8 mouse cellular contexts compared by ENCODE assay signal in the genomic region with DNA sequence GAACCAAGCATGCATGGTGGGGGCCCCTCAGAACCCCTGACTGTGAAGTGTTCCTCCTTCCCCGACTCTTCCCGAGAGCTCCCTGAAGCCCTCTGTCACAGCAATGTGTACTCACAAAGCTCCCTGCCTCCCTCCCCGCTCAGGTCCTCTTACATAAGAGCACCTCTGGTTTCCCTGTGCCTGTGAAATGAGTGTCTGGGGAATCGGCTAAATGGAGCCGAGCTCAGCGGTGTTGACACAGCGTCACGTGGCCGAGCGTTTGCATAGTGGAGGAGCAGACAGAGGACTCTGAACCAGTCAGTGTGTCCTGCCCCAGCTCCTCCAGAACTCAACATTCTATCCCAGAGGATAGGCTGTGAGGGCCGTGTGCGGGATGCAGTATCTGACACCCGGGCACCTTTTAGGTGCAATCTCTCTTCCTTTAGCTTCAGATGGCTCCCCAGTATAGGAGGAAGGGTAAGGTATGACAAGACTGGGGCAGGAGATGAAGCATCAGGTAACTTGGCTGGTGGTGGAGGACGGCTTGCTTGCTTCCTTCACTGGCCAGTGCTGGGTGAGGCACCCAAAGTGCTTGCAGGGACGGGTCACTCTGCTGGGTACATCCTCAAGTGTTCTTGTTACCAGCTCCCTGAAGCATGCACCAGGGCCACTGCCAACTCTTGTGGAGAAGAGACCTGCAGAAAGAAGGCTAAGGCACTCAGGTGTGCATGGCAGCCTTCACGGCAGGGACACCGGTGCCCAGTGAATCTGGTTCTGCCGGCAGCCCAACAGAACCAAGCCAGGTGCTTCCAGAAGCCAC.
DNase-seq lines count a peak whose midpoint lies in the region; ATAC-seq and TF ChIP-seq lines count a peak whose summit lies in the region.

No protein-coding gene starts in this region.

- no peaks in the 10 kb centered on the region for H3K27me3 ChIP-seq in hindbrain, embryonic 12.5 days
- no peaks in the 10 kb centered on the region for H3K27me3 ChIP-seq in limb, embryonic 15.5 days
- no peaks in the 10 kb centered on the region for H3K27me3 ChIP-seq in midbrain, embryonic 12.5 days
- no peaks in the 10 kb centered on the region for H3K27me3 ChIP-seq in forebrain, embryonic 16.5 days (replicated peaks; ENCODE audit: control insufficient read depth, insufficient read depth, low read length)

- H3K27ac ChIP-seq in hindbrain, embryonic 12.5 days, result peak overlapping the region; percentile 37; the same call in 1 of the 2 replicates
- H3K27ac ChIP-seq in limb, embryonic 15.5 days, result no peak overlapping the region
- peak overlapping the region; percentile 35; the same call in 1 of the 2 replicates for H3K27ac ChIP-seq in midbrain, embryonic 12.5 days (replicated peaks)
- H3K27ac ChIP-seq in forebrain, embryonic 16.5 days (ENCODE audit: low read length), result no peak overlapping the region
- no peak overlapping the region for H3K27ac ChIP-seq in layer of hippocampus, adult 2 months

- ATAC-seq in hindbrain, embryonic 12.5 days (ENCODE audit: low FRiP score), result peak; percentile 30; the same call in 1 of the 2 replicates
- ATAC-seq in limb, embryonic 15.5 days (ENCODE audit: insufficient number of reproducible peaks, low FRiP score, low TSS enrichment, low read depth), result no peak
- ATAC-seq in midbrain, embryonic 12.5 days (ENCODE audit: low FRiP score, low read depth), result peak; percentile 63; the same call in 1 of the 2 replicates
- no peak for ATAC-seq in forebrain, embryonic 16.5 days

- no peaks in the 10 kb centered on the region for H3K36me3 ChIP-seq in hindbrain, embryonic 12.5 days
- H3K36me3 ChIP-seq in limb, embryonic 15.5 days, result no peaks in the 10 kb centered on the region
- no peaks in the 10 kb centered on the region for H3K36me3 ChIP-seq in midbrain, embryonic 12.5 days
- H3K36me3 ChIP-seq in forebrain, embryonic 16.5 days (ENCODE audit: control insufficient read depth, insufficient read depth), result no peaks in the 10 kb centered on the region

- TF ChIP-seq CTCF in layer of hippocampus, adult 2 months (conservative IDR thresholded peaks at IDR 0.05), result no peak

- H3K4me3 ChIP-seq in hindbrain, embryonic 12.5 days, result no peak overlapping the region
- H3K4me3 ChIP-seq in limb, embryonic 15.5 days, result no peak overlapping the region
- no peak overlapping the region for H3K4me3 ChIP-seq in midbrain, embryonic 12.5 days
- no peak overlapping the region for H3K4me3 ChIP-seq in forebrain, embryonic 16.5 days (replicated peaks; ENCODE audit: low read length)
- H3K4me3 ChIP-seq in layer of hippocampus, adult 2 months, result no peak overlapping the region

- peak; percentile 44 for DNase-seq in embryo, embryonic 11 days
- no peak for DNase-seq in embryo, embryonic 10.5 days (ENCODE audit: low spot score)
- peak; percentile 36 for DNase-seq in R1 (ENCODE audit: low read depth, low spot score)
- DNase-seq in layer of hippocampus, adult 2 months (ENCODE audit: low spot score in 2 of 2), result no peak

- peaks cover 31% of the 10 kb centered on the region for H3K4me1 ChIP-seq in hindbrain, embryonic 12.5 days
- peaks cover 18% of the 10 kb centered on the region for H3K4me1 ChIP-seq in limb, embryonic 15.5 days
- peaks cover 8% of the 10 kb centered on the region for H3K4me1 ChIP-seq in midbrain, embryonic 12.5 days
- 0 out of 2 replicates have a peak, but pooled peaks cover 3% of the 10 kb centered on the region for H3K4me1 ChIP-seq in forebrain, embryonic 16.5 days (replicated peaks; ENCODE audit: control insufficient read depth, insufficient read depth, low read length)

- no peak overlapping the region; the same call in 1 of the 2 replicates for H3K4me2 ChIP-seq in hindbrain, embryonic 12.5 days (replicated peaks)
- H3K4me2 ChIP-seq in limb, embryonic 15.5 days, result no peak overlapping the region
- H3K4me2 ChIP-seq in midbrain, embryonic 12.5 days (replicated peaks), result no peak overlapping the region
- no peak overlapping the region for H3K4me2 ChIP-seq in forebrain, embryonic 16.5 days (ENCODE audit: low read length)

- H3K9me3 ChIP-seq in hindbrain, embryonic 12.5 days (replicated peaks), result no peaks in the 10 kb centered on the region
- no peaks in the 10 kb centered on the region for H3K9me3 ChIP-seq in limb, embryonic 15.5 days
- H3K9me3 ChIP-seq in midbrain, embryonic 12.5 days, result no peaks in the 10 kb centered on the region
- no peaks in the 10 kb centered on the region for H3K9me3 ChIP-seq in forebrain, embryonic 16.5 days (ENCODE audit: control insufficient read depth, low read length)

- no peak overlapping the region for H3K9ac ChIP-seq in hindbrain, embryonic 12.5 days
- H3K9ac ChIP-seq in limb, embryonic 15.5 days, result 0 out of 2 replicates have a peak overlapping the region, but pooled peaks have one; percentile 5
- H3K9ac ChIP-seq in midbrain, embryonic 12.5 days (replicated peaks), result no peak overlapping the region
- no peak overlapping the region for H3K9ac ChIP-seq in forebrain, embryonic 16.5 days (replicated peaks; ENCODE audit: low read depth, low read length)

- 62% methylated on average over 18 of the region's 18 CpGs for WGBS in hindbrain, embryonic 12.5 days
- WGBS in limb, embryonic 15.5 days, result 70% methylated on average over 18 of the region's 18 CpGs
- WGBS in midbrain, embryonic 12.5 days, result 72% methylated on average over 18 of the region's 18 CpGs
- WGBS in forebrain, embryonic 16.5 days, result 79% methylated on average over 18 of the region's 18 CpGs

Comparison
In these comparisons a context has a peak if more than half of its experiments do, and no peak if none do; other contexts are left out.
1. DNase-seq: peak in embryo, embryonic 11 days (single experiment) and R1 (single experiment); none in embryo, embryonic 10.5 days (single experiment) and layer of hippocampus, adult 2 months (0 of 2).
2. ATAC-seq: peak in hindbrain, embryonic 12.5 days (single experiment) and midbrain, embryonic 12.5 days (single experiment); none in limb, embryonic 15.5 days (single experiment) and forebrain, embryonic 16.5 days (single experiment).
3. H3K27ac ChIP-seq: peak in hindbrain, embryonic 12.5 days (single experiment) and midbrain, embryonic 12.5 days (single experiment); none in limb, embryonic 15.5 days (single experiment), forebrain, embryonic 16.5 days (single experiment) and layer of hippocampus, adult 2 months (single experiment).